Mouse (Mus musculus) left cerebral cortex, adult 18-20 months (tissue): ENCODE results near the gene Thap2. TPM values are rescaled to one million over a fixed set of nuclear protein-coding genes. Genes with fewer than 3 reads are reported as not detected.

ENCODE experiments used
- DNase-seq, 2 experiments: peaks; one replicate each; pipeline ENCODE4 v3.0.0; 2021 to 2022; ENCODE audit warnings: low spot score in 2 of 2, mixed read lengths in 1 of 2
- long read RNA-seq, 2 experiments: library from polyadenylated mRNA; stranded (forward); transcript quantifications; one replicate each; pipeline ENCODE4 v2.0.0; 2021
- total RNA-seq, 2 experiments: library from RNA; stranded (reverse); gene quantifications; 2 replicates each; pipeline ENCODE4 v1.2.3; 2021

The Thap2 gene
- total RNA-seq, result 10 to 100 TPM; 16.4 TPM
- long read RNA-seq, experiment 1, full-length matches to known transcripts, result 5 of 9 reads
- long read RNA-seq, experiment 1, partial matches to known transcripts, result 0 of 9 reads
- long read RNA-seq, experiment 1, other reads (novel, unspliced or antisense), result 4 of 9 reads
- long read RNA-seq, experiment 2, partial matches to known transcripts, result 0 of 5 reads
- long read RNA-seq, experiment 2, other reads (novel, unspliced or antisense), result 5 of 5 reads

DNA sequence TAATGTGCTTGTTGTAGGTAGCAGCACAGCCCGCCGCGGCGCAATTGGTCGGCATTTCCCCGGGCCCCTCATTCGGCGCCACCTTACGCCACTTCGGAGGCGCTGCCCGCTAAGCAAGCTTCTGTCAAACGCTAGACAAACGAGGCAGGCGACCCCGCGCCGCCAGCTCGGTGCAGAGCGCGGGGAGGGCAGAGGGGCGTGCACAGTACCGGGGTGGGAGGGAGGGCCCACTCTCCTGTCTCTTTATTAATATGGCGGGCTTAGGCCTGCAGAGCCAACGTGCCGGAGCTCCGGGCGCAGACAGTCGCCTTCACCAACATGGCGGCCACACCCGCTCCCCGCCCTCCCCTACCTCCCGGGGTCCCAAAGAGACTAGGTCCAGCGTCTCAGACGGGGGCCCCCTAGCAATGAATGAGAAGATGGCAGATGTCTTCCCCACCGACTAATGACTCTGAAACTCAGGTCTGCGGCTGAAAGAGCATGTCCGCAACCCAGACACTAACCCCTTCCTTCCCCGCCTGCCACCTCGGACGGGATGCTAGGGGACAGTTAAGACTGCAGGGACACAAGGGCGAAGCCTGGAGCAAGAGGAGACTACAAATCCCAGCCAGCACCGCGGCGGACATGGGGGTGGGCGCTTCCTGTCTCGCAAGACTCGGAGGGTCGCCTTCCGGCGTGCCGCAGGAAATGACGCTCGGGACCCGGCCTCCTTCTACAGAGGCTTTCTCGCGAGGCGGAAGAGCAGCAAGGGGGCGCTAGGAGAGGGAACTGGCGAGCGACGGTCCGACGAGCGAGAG is at the start of gene Thap2, which contains the start of gene Zfc3h1:
Gene Thap2, minus strand, starts transcription at position 223 of the 797 bp plus-strand sequence.
Gene Zfc3h1, plus strand, starts transcription at position 739 of the 797 bp plus-strand sequence.
- peak; percentile 99 for DNase-seq

DNA sequence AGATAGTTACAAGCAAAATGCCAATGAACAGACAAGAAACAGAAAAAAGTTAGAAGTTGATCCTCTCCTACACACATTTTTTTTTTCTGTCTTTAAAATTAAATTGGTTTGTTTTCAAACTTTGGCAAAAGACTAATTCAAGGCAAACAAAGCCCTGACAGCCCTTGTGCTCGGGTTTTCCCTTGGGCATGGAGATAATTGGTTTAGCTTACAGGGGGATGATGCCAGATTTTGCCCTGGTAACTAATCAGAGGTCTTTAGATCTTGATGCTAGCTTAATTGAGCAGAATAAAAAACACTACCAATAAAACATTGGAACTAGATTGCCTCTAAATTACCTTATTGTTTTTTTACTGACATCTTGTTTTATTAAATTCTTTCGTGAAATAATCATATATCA is 41.1 kb upstream of the Thap2 start:
- DNase-seq, result no peak

DNA sequence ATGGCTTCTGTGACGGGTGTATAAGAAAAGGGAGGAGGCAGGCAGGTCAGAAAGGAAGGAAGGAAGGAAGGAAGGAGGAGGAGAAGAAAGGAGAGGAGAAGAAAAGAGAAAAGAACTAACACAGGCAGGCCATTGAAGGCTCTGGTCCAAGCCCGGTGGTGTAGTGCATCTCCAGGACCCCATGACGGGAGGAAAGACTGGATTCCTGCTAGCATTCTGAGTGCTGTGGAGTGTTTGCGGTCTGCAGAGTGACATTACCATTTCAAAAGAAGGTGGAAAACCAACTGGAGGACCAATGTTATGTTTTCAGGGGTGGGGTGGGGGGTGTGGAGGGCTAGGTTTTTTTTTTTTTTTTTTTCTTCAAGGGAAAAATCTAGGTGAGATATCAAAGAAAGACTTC is 37.7 kb upstream of the Thap2 start:
- DNase-seq, result no peak

DNA sequence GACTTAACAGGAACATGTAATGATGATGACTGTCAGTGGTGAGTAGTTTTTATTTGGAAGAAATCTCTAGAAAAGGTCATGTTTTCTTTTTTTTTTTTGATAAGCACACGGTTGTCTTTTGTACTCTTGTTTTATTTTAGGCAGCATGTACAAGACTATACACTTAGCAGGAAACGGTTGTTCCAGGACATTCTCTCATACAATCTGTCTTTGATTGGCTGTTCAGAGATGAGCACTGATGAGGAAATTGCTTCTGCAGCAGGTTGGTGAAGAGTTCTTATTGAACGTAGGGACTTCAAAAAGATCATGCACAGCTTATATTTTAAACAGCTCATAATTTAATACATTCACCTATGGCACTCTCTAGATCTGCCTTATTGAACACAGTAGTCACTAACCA is 29.8 kb upstream of the Thap2 start:
- DNase-seq, result no peak

DNA sequence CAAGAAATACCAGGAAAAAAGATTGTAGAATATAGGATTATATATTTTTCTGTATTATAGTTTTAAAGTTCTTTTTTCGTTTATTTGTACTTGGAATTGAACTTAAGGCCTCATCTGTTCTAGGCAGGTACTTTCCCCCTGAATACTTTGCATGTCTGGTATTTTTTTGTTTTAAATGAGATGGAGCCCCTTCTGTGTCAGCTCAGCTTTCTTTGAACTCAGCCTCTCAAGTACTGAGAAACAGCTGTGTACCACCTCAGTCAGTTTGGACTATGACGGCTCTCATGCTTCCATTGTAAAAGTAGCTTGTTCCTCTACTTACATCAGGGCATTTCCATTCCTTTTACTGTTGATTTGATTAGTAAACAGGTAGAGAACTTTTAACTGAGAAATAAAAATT is 29.3 kb upstream of the Thap2 start:
- DNase-seq, result no peak

DNA sequence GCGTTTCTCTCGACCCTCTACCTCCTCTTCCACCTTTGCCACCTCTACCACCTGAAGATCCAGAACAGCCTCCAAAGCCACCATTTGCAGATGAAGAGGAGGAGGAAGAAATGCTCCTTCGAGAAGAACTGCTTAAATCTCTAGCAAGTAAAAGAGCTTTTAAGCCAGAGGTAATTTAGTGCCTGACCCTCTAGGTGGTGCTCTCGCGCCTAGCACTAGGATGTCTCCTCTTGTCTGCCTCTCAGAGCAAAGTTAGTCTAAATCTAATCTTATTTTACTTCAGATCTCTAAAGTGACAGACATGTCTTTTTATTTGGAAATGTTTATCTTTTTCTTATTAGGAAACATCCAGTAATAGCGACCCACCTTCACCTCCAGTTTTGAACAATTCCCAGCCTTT is 22.1 kb upstream of the Thap2 start:
- peak; percentile 60 to 66 for DNase-seq

DNA sequence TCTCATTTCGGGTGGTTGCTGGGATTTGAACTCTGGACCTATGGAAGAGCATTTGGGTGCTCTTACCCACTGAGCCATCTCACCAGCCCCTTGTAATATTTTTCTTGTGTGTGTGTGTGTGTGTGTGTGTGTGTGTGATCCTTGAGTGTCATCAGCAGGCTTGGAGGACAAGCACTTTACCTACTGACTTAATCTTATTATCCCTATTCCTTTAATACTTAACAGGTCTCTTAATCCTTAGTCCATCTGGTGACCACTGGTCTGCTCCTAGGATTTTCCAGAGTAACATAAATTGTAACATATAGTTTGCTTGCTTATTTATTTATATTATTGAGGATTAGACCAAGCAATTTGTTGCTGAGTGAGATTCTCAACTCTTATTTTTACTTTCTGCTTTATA is 7.7 kb upstream of the Thap2 start:
- no peak for DNase-seq

DNA sequence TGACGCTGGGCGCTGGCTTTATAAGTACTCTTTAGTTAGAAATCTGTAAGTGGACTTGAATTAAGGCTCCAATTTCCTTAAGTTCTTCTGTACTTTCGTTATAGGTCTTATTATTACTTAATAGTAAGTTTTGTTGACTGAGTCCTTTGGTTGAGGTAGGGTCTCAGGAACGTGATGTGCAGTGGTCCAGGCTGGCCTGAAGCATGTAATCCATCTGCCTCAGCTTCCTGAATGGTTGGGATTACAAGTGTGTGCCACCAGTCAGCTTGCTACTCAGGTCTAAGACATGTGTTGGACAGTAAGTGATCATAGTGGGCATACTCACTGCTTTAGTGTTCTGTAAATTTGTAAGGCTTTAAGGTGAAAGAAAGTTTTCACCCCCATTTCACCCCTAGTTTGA is 6.8 kb upstream of the Thap2 start:
- DNase-seq, result no peak

DNA sequence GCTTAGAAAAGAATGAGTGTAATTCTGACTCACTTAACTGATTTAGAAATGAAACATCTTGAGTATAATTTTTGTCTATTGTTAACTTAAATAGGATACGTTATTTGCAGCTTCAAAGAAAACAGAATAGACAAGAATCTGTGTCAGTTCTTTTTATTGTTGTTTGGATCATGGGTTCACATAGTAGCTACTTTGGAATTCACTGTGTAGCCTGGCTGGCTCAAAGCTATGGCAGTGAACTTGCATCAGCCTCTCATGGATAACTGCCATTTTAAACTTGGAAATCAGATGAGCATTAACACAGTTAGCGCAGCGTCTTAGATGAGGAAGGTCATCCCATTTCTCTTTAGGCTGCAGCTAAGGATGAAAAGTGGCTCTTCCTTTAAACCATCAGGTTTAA is 3.6 kb upstream of the Thap2 start:
- DNase-seq, result no peak

DNA sequence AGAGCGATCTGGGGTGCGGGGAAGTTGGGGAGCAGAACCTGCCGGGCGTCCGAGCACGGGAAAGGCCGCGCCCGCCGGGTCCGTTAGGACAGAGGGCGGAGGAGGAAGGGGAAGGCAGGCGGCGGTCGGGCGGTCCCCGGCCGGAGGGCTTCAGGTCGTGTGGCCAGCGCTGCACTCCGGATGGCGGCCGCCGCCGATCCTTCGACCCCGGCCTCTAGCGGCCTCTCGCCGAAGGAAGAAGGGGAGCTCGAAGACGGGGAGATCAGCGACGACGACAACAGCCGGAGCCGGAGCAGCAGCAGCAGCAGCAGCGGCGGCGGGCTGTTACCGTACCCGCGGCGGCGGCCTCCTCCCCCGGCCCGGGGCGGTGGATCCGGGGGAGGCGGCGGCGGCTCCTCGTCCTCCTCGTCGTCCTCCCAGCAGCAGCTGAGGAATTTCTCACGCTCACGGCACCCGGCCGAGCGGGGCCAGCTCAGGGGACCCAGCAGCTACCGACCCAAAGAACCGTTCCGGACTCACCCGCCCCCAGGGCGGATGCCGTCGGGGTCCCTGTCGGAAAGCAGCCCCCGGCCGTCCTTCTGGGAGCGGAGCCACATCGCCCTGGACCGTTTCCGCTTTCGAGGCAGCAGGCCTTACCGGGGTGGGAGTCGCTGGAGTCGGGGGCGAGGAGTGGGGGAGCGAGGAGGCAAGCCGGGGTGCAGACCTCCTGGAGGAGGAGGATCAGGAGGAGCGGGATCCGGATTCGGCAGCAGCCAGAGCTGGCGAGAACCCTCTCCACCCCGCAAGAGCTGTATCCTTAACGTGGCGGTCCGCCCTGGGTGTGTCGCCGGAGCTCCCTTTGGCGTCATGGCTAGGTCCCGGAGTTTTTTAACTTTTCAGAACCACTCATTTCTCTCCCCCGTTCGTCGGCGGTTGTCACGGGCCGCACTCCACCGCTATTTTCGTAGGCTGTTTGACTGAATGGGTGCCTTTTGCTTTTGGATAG is 1.1 kb upstream of the Thap2 start:
- peak; percentile 32 to 36 for DNase-seq

DNA sequence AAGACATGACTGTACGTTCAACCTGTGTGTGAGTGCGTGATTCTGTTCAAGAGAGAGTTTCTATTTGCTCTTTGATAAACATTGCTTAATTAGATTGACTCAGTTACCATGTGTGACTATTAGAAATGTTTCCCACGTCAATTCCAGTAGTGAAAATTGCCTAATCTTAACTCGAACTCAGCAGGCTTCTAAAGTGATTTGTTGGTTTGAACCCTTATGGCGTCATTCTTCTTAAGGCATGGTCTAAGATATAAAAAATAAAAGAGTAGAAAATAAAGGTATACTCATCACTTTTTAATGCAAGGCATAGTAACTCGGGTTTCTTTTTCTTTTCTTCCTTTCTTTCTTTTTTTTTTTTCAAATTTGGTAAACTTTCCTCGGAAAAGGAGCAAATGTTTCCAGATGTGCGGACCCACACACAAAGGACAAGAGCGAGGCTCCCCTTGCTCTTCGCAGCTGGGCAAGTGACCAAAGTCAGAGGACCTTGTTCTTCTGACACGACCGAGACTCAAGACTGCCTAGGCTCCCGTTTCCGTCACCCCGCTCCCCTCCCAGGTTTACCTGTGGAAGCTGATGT is 511 bp downstream of the Thap2 start:
- DNase-seq, result no peak

DNA sequence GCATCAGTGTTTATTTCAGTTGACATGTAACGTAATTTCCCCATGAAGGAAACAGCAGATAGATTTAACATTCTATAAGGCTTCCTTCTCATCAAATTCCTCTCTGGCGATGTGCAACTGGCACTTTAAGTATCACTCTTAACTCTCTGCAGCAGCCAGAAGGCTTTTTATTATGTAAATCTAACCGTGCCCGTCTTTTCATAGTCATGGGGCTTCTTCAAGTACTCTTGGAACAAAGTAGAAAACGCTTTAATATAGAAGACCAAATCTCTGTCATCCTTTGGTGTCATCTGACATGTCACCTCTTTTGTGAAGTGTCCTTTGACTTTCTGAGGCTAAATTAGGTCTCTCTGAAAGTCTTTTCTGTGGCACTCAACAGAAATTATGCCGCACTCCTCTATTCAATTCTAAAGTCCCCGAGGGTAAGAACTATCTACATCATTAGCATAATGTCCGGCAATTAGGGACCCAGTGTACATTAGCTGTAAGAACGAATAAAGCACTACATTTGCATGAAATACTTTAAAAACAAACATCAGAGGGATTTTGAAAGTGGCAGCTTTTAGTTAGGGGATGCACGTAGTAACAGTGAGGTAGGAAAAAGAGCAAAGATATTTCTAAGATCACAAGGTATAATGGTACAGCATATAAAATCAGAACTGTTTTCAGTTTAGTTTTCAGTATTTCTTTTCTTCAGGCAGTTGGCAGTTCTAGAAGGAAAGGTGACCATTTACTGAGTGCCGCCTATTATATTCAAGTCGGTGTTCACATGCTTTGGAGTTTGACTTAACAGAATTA is 1.2 kb downstream of the Thap2 start:
- no peak for DNase-seq

DNA sequence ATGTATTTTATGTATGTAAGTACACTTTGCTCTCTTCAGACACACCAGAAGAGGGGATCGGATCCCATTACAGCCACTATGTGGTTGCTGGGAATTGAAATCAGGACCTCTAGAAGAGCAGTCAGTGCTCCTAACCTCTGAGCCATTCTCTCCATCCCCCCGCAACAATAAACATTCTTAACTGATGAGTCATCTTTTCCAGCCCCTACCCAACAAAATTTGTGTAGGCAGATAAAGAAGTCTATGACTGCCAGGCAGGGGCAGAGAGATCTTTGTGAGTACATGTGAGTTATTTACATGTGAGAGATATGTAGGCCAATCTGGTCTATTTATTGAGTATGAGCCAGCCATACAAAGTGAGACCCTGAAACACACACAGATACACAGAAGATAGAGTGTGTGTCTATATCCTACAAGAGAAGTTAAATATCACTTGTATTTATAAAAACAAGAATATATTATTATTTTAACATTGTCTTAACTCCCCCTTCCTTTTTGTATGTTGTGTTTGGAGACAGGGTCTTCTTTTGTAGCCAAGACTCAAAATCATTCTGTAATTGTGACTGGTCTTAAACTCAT is 2.6 kb downstream of the Thap2 start:
- no peak for DNase-seq

DNA sequence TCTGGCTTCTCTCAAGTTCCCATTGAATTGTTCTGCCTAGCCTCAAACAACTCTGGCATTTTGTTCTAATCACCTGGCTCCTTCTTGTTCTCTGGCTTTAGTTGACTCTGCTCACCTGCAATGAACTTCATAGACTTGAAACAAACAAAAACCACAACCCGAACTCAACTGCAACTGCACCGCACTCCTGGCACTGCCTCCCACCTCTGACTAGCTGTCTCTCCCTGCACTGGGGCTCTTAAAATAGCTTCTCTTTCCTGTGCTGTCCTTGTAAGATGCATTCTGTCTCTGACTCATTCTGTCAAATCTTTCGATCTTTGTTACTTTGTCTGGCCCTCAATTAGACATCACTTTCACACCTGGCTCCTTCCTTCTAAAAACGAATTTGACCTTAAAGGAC is 21.1 kb downstream of the Thap2 start:
- DNase-seq, result no peak

DNA sequence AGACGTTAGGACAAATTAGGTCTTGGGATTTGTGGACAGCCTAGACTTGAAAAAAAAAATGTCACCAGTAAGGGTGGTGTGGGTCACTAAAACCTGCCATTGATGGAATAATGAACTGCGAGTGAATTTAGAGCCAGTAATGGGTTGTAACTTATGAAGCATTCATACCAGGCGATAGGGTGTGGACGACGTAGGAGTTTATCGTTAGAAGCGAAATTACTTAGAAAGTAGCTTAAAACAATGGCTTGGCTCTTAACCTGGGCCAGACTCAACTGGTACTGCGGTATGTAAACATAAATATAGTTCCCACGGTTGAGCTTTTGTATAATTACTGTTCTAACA is 21.6 kb downstream of the Thap2 start:
- no peak for DNase-seq

DNA sequence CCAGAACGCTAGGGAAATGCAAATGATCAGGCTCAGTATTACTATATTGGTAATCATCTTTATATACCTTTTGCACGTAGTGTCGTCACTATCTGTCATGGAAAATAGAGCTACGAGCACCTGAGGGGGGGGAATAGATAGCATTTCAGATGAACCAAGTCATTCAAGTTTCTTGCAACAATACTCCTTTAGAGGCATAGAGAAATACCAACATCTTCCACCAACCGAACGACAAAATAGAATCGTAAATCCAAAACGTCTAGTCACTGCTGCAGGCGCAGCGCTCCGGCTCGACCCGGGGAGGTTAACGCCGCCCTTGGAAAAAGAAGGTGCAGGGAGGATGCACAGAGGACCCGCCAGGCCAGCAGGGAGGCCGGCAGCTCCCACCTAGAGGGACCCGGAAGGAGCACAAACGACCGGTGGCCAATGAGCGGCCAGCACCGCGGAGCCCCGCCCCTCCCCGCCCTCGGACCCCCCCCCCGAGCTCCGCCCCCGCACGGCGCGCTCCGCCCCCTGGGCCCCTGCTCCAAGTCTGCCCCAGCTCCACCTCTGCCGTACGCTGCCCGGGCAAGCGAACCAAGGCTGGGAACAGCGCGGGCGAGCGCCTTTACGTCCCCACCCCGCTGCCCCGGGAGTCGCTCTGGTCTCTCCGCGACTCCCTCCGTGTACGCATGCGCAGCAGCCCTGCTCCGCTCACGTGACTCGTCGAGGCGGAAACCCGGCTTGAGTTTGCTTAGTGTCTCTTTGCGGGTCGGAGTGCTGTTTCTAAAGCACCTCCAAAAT is 22.2 kb downstream of the Thap2 start, which contains the start of gene Tmem19:
Gene Tmem19, minus strand, starts transcription at position 662 of the 783 bp plus-strand sequence.
- peak; percentile 94 to 95 for DNase-seq

DNA sequence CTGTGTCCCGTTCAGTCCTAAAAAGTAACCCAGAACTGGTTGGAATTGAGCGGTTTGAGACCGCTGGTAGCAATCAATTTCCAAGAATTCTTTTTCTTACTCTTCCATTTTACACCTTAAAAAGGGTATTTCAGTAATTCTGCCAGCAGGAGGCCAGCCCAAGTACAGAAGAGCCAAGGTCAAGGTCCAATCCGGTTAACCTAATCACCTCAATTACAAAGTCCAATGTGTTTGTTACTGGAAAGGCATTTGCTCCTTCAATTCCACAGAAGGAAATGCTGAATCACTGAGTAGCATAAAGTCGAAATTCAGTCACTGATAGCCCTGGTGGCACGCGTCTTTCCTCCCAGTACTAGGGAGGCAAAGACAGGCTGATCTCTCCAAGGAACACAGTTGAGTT is 25.2 kb downstream of the Thap2 start:
- no peak for DNase-seq

DNA sequence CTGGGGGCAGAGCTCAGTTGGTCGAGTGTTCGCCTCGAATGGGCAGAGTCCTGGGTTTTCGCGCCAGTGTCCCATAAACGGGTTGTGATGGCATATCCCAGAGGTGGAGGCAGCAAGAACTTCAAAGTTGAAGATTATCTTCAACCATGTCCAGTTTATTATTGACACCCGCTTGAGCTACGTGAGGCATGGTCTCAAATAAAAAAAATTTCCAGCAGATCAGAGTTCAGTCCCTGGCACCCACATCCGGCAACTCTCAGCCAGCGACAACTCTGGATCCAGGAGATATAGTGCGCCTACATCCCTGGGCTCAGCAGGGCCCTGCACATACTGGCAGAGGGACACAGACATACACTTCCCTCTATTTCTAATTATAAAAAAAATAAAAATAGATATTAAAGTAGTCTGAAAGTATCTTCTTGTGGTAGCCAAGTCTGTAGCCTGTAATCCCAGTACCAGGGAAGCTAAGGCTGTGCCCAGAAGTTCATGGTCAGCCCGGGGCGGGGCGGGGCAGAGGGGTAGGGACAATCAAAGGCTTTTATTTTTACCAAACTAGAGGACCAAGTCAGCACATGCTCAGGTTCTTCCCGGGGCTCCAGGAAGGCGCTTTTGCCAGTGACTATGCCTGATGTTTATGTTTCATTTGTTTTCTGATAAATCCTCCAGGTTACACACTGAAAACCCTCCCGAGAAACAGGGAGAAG is 25.9 kb downstream of the Thap2 start:
- no peak for DNase-seq

DNA sequence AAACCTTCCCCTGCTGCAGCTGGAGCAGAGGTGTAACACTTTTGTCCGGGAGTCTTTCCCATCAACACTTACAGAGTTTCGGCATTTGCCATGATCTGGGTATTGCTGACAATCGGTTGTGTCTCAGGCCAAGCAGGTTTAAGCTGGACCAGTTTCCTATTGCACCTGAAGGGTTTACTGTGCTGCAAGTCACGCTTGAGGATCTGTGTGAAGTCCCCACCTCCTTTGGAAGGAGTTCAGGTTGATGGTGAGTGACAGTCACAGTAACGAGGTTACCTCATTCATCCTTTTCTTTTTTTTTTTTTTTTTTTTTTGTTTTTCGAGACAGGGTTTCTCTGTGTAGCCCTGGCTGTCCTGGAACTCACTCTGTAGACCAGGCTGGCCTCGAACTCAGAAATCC is 28.1 kb downstream of the Thap2 start:
- DNase-seq, result no peak
